ENCODE assay signal across 28 mouse cellular contexts in genomic region chr5:54038615-54039014, GRCm38 (mm10). TPM values are rescaled to one million over a fixed set of nuclear protein-coding genes. Genes with fewer than 3 reads are reported as not detected.
DNase-seq lines count a peak whose midpoint lies in the region; ATAC-seq and TF ChIP-seq lines count a peak whose summit lies in the region.
"Had no signal": no experiment of that assay in that cellular context is flagged by ENCODE, and none has a peak within 500 bp of the region (broad histone marks: within the 10 kb centered on the region; RNA-seq: fewer than 3 reads in every experiment).

No protein-coding gene starts in this region.

- H3K4me1 ChIP-seq in bone marrow, adult 2 months (ENCODE audit: control insufficient read depth, insufficient read depth, low read length) = peaks cover 6% of the 10 kb centered on the region
- peaks cover 16% of the 10 kb centered on the region for H3K4me1 ChIP-seq in kidney, adult 2 months (ENCODE audit: control insufficient read depth, insufficient read depth, low read length)
- H3K4me1 ChIP-seq: hindbrain, embryonic 12.5 days had no signal

- DNase-seq in kidney, adult 2 months = no peak
- DNase-seq in gastrocnemius, postnatal 14 days = no peak
- DNase-seq in frontal cortex, postnatal 25 days (ENCODE audit: low spot score in 2 of 2) = no peak
- DNase-seq: adrenal gland, postnatal 14 days; B cell, adult 2 months; cerebellum, adult 11-12 months; cerebellum, postnatal 10 days; kidney, postnatal 14 days; layer of hippocampus, adult 9-11 months; liver; lung, adult 2 months; lung, postnatal 10 days; right cerebral cortex, postnatal 4 days had no signal

- H3K36me3 ChIP-seq in kidney, adult 2 months (ENCODE audit: control insufficient read depth, insufficient read depth, low read length) = no peaks in the 10 kb centered on the region
- H3K36me3 ChIP-seq: embryonic facial prominence, embryonic 10.5 days; embryonic facial prominence, embryonic 15.5 days; heart, embryonic 15.5 days; hindbrain, embryonic 12.5 days; midbrain, embryonic 13.5 days; neural tube, embryonic 12.5 days had no signal

- 24% methylated on average over 4 of the region's 4 CpGs for WGBS in bone marrow, adult 2 months
- 71% methylated on average over 4 of the region's 4 CpGs for WGBS in kidney, adult 2 months

- peak overlapping the region; percentile 67; the same call in 1 of the 2 replicates for H3K27ac ChIP-seq in bone marrow, adult 2 months (ENCODE audit: control insufficient read depth, insufficient read depth, low read depth, low read length, poor library complexity)
- H3K27ac ChIP-seq in kidney, adult 2 months (ENCODE audit: insufficient read depth, low read depth, low read length) = no peak overlapping the region
- H3K27ac ChIP-seq: embryonic facial prominence, embryonic 10.5 days; embryonic facial prominence, embryonic 15.5 days; forebrain, embryonic 13.5 days; heart, embryonic 15.5 days; hindbrain, embryonic 12.5 days; hindbrain, postnatal 0 days; liver, embryonic 14.5 days; macrophage; midbrain, embryonic 13.5 days; neural tube, embryonic 12.5 days had no signal

- ATAC-seq in hematopoietic stem cell, adult 5-6 weeks (replicated peaks in 1 of 2; ENCODE audit: insufficient read depth in 1 of 2, low FRiP score in 2 of 2, low TSS enrichment in 1 of 2, low read depth in 1 of 2, poor library complexity in 2 of 2, severe bottlenecking in 2 of 2) = peak; percentile 7 to 66; a peak in 1 of 4 replicates
- ATAC-seq in megakaryocyte-erythroid progenitor cell, adult 5-6 weeks (replicated peaks; ENCODE audit: low FRiP score, low TSS enrichment, poor library complexity, severe bottlenecking) = 0 out of 2 replicates have a peak, but pooled peaks have one; percentile 37
- ATAC-seq: forebrain, embryonic 13.5 days; hindbrain, postnatal 0 days; intestine, embryonic 16.5 days; midbrain, embryonic 13.5 days; Patski had no signal

- TF ChIP-seq CTCF in bone marrow, adult 2 months (IDR thresholded peaks at IDR 0.05; ENCODE audit: control insufficient read depth, insufficient read depth, low read length) = no peak
- TF ChIP-seq CTCF in kidney, adult 2 months (conservative IDR thresholded peaks at IDR 0.05; ENCODE audit: insufficient read depth, insufficient read length, low read depth, low read length) = no peak

- H3K27me3 ChIP-seq in kidney, adult 2 months (replicated peaks; ENCODE audit: control insufficient read depth, insufficient read depth, low read length) = no peaks in the 10 kb centered on the region
- H3K27me3 ChIP-seq: embryonic facial prominence, embryonic 15.5 days; forebrain, embryonic 13.5 days; heart, embryonic 15.5 days; hindbrain, embryonic 12.5 days; midbrain, embryonic 13.5 days; neural tube, embryonic 12.5 days; Patski had no signal

- no peak for TF ChIP-seq POLR2A in bone marrow, adult 2 months (IDR thresholded peaks at IDR 0.05; ENCODE audit: borderline replicate concordance, control insufficient read depth, low read depth, low read length)
- no peak for TF ChIP-seq POLR2A in kidney, adult 2 months (IDR thresholded peaks at IDR 0.05; ENCODE audit: low read depth, low read length)

- H3K4me3 ChIP-seq in bone marrow, adult 2 months (replicated peaks; ENCODE audit: control insufficient read depth, low read depth, low read length) = no peak overlapping the region
- H3K4me3 ChIP-seq in kidney, adult 2 months (ENCODE audit: insufficient read depth, low read depth, low read length) = no peak overlapping the region
- H3K4me3 ChIP-seq: embryonic facial prominence, embryonic 10.5 days; embryonic facial prominence, embryonic 15.5 days; forebrain, embryonic 13.5 days; heart, embryonic 15.5 days; hindbrain, embryonic 12.5 days; midbrain, embryonic 13.5 days; neural tube, embryonic 12.5 days had no signal

- intact Hi-C loops in gastrocnemius, postnatal 14 days (cut with DNase I; ENCODE audit: low total_unique reads) = no loop called here

RNA-seq across cellular contexts. Expression of gene Stim2, which starts 40.3 kb away (rescaled TPM):
- polyA plus RNA-seq in bone marrow, adult 2 months (2011; ENCODE audit: insufficient read depth, insufficient read length, low replicate concordance, missing spikeins) = 9.6 and 19.1 TPM in 2 replicates
- total RNA-seq in hematopoietic stem cell, adult 5-6 weeks (2017) = 24.3 and 24.5 TPM in 2 replicates
- total RNA-seq in megakaryocyte-erythroid progenitor cell, adult 5-6 weeks (2014; fragmentation: Nextera tagmentation) = 5.7 and 12.5 TPM in 2 replicates
- 10.6 and 19.9 TPM in 2 replicates for total RNA-seq in megakaryocyte-erythroid progenitor cell, adult 5-6 weeks (2017)
- polyA plus RNA-seq in kidney, adult 2 months (2012; rRNA removed) = 10.3 and 14.7 TPM in 2 replicates
- total RNA-seq in gastrocnemius, postnatal 14 days (2021) = 10 to 100 TPM; 30.6 to 34.1 TPM
